Mouse (Mus musculus): ENCODE measurements around the gene Trpt1. TPM values are rescaled to one million over a fixed set of nuclear protein-coding genes. Genes with fewer than 3 reads are reported as not detected.
A peak's percentile ranks its signal among the peaks of the same experiment; 100 is the strongest.

The Trpt1 gene
- polyA plus RNA-seq, 1 experiment, result 19.3 TPM

- H3K4me1 ChIP-seq (ENCODE audit: control insufficient read depth, insufficient read depth, insufficient read length, low read length), result peaks cover 6% of the 10 kb centered on the region; the same call in 1 of the 2 replicates
- peak overlapping the region; percentile 86 for H3K4me3 ChIP-seq (ENCODE audit: insufficient read depth, low read depth, low read length)
- H3K27ac ChIP-seq (replicated peaks; ENCODE audit: low read depth, low read length), result peak overlapping the region; percentile 20; the same call in 1 of the 2 replicates
Observed at GRCm38 (mm10) chr19:7039088-7039720, 43.3 kb downstream of the Trpt1 start.

- Histone ChIP-seq H3K27ac (replicated peaks; ENCODE audit: low read depth, low read length) (peak within 1 kb of the TSS; percentile 90), H3K4me1 (ENCODE audit: control insufficient read depth, insufficient read depth, insufficient read length, low read length) (peaks cover 6% of the 10 kb centered on the region; the same call in 1 of the 2 replicates), H3K4me3 (ENCODE audit: insufficient read depth, low read depth, low read length) (peak within 1 kb of the TSS; percentile 86)
Observed at GRCm38 (mm10) chr19:7039841-7040636, 44.1 kb downstream of the Trpt1 start, which contains the start of gene Stip1. Gene Stip1 (minus strand): TSS chr19:7039967.

- Histone ChIP-seq H3K4me3 (ENCODE audit: insufficient read depth, low read depth, low read length) (peak overlapping the region; percentile 74), H3K4me1 (ENCODE audit: control insufficient read depth, insufficient read depth, insufficient read length, low read length) (peaks cover 6% of the 10 kb centered on the region; the same call in 1 of the 2 replicates), H3K27ac (replicated peaks; ENCODE audit: low read depth, low read length) (peak overlapping the region; percentile 90)
Observed at GRCm38 (mm10) chr19:7040637-7041130, 44.8 kb downstream of the Trpt1 start.

- Histone ChIP-seq H3K4me1 (ENCODE audit: control insufficient read depth, insufficient read depth, insufficient read length, low read length) (peaks cover 6% of the 10 kb centered on the region; the same call in 1 of the 2 replicates), H3K27ac (replicated peaks; ENCODE audit: low read depth, low read length) (no peak overlapping the region; the same call in 1 of the 2 replicates), H3K4me3 (ENCODE audit: insufficient read depth, low read depth, low read length) (no peak overlapping the region)
Observed at GRCm38 (mm10) chr19:7041171-7041570, 45.2 kb downstream of the Trpt1 start.

- no peak overlapping the region for H3K27ac ChIP-seq (replicated peaks; ENCODE audit: low read depth, low read length)
- H3K4me1 ChIP-seq (ENCODE audit: control insufficient read depth, insufficient read depth, insufficient read length, low read length), result peaks cover 4% of the 10 kb centered on the region; the same call in 1 of the 2 replicates
Observed at GRCm38 (mm10) chr19:7044279-7044678, 48.3 kb downstream of the Trpt1 start.

GRCm38 (mm10) chr19:7044706-7045105, 48.8 kb downstream of the Trpt1 start:
- peaks cover 4% of the 10 kb centered on the region; the same call in 1 of the 2 replicates for H3K4me1 ChIP-seq (ENCODE audit: control insufficient read depth, insufficient read depth, insufficient read length, low read length)
- H3K4me3 ChIP-seq (ENCODE audit: insufficient read depth, low read depth, low read length), result no peak overlapping the region
- no peak overlapping the region for H3K27ac ChIP-seq (replicated peaks; ENCODE audit: low read depth, low read length)

More at GRCm38 (mm10) chr19:7044279-7044678, 48.3 kb downstream of the Trpt1 start:
- no peak overlapping the region for H3K4me3 ChIP-seq (ENCODE audit: insufficient read depth, low read depth, low read length)

Other genes starting within 250 kb of the Trpt1 start
- 6.7 and 9.8 TPM in 2 replicates for gene Rps6ka4, start 155.5 kb upstream of the Trpt1 start, polyA plus RNA-seq (2012; ENCODE audit: insufficient read depth, insufficient read length, missing spikeins)
- 1.9 and 2.3 TPM in 2 replicates for gene Ccdc88b, start 137.9 kb upstream of the Trpt1 start, polyA plus RNA-seq (2012; ENCODE audit: insufficient read depth, insufficient read length, missing spikeins)
- 18.1 and 29.4 TPM in 2 replicates for gene Trmt112, start 86.4 kb upstream of the Trpt1 start, polyA plus RNA-seq (2012; ENCODE audit: insufficient read depth, insufficient read length, missing spikeins)
- gene Prdx5, start 86.0 kb upstream of the Trpt1 start, polyA plus RNA-seq (2012; ENCODE audit: insufficient read depth, insufficient read length, missing spikeins), result 974 and 1,161 TPM in 2 replicates
- 86.4 and 123 TPM in 2 replicates for gene Esrra, start 74.3 kb upstream of the Trpt1 start, polyA plus RNA-seq (2012; ENCODE audit: insufficient read depth, insufficient read length, missing spikeins)
- not detected in 2 replicates for gene Catsperz, start 70.8 kb upstream of the Trpt1 start, polyA plus RNA-seq (2012; ENCODE audit: insufficient read depth, insufficient read length, missing spikeins)
- 1.6 and 1.8 TPM in 2 replicates for gene Kcnk4, start 61.6 kb upstream of the Trpt1 start, polyA plus RNA-seq (2012; ENCODE audit: insufficient read depth, insufficient read length, missing spikeins)
- 47.1 and 49.4 TPM in 2 replicates for gene Bad, start 54.3 kb upstream of the Trpt1 start, polyA plus RNA-seq (2012; ENCODE audit: insufficient read depth, insufficient read length, missing spikeins)
- 31.2 and 45.5 TPM in 2 replicates for gene Gpr137, start 53.7 kb upstream of the Trpt1 start, polyA plus RNA-seq (2012; ENCODE audit: insufficient read depth, insufficient read length, missing spikeins)
- 210 and 250 TPM in 2 replicates for gene Ppp1r14b, start 21.2 kb upstream of the Trpt1 start, polyA plus RNA-seq (2012; ENCODE audit: insufficient read depth, insufficient read length, missing spikeins)
- gene Plcb3, start 19.7 kb upstream of the Trpt1 start, polyA plus RNA-seq (2012; ENCODE audit: insufficient read depth, insufficient read length, missing spikeins), result 23.8 and 26.8 TPM in 2 replicates
- gene Fkbp2, start 15.6 kb upstream of the Trpt1 start, polyA plus RNA-seq (2012; ENCODE audit: insufficient read depth, insufficient read length, missing spikeins), result 126 and 133 TPM in 2 replicates
- gene Vegfb, start 8.5 kb upstream of the Trpt1 start, polyA plus RNA-seq (2012; ENCODE audit: insufficient read depth, insufficient read length, missing spikeins), result 255 and 283 TPM in 2 replicates
- 70.0 and 78.9 TPM in 2 replicates for gene Dnajc4, start 3.6 kb upstream of the Trpt1 start, polyA plus RNA-seq (2012; ENCODE audit: insufficient read depth, insufficient read length, missing spikeins)
- 10.9 and 11.7 TPM in 2 replicates for gene Nudt22, start within 50 bp of the Trpt1 start, polyA plus RNA-seq (2012; ENCODE audit: insufficient read depth, insufficient read length, missing spikeins)
- gene Fermt3, start 23.3 kb downstream of the Trpt1 start, polyA plus RNA-seq (2012; ENCODE audit: insufficient read depth, insufficient read length, missing spikeins), result 2.0 and 2.8 TPM in 2 replicates
- gene Stip1, start 43.8 kb downstream of the Trpt1 start, polyA plus RNA-seq (2012; ENCODE audit: insufficient read depth, insufficient read length, missing spikeins), result 81.7 and 119 TPM in 2 replicates
- gene Macrod1, start 60.7 kb downstream of the Trpt1 start, polyA plus RNA-seq (2012; ENCODE audit: insufficient read depth, insufficient read length, missing spikeins), result 155 and 161 TPM in 2 replicates
- 0.59 TPM in 1 of 2 replicates, not detected in the other for gene Flrt1, start 109.6 kb downstream of the Trpt1 start, polyA plus RNA-seq (2012; ENCODE audit: insufficient read depth, insufficient read length, missing spikeins)
- gene Otub1, start 210.2 kb downstream of the Trpt1 start, polyA plus RNA-seq (2012; ENCODE audit: insufficient read depth, insufficient read length, missing spikeins), result 28.7 and 44.7 TPM in 2 replicates
- gene Cox8a, start 221.5 kb downstream of the Trpt1 start, polyA plus RNA-seq (2012; ENCODE audit: insufficient read depth, insufficient read length, missing spikeins), result 4,354 and 4,380 TPM in 2 replicates
- 9.6 and 10.3 TPM in 2 replicates for gene Naa40, start 245.1 kb downstream of the Trpt1 start, polyA plus RNA-seq (2012; ENCODE audit: insufficient read depth, insufficient read length, missing spikeins)